Mouse (Mus musculus) MEL (cell line): ENCODE results near the gene Pim1. TPM values are rescaled to one million over a fixed set of nuclear protein-coding genes. Genes with fewer than 3 reads are reported as not detected.
A peak's percentile ranks its signal among the peaks of the same experiment; 100 is the strongest.

Experiments
- DNase-seq: peaks from one replicate; pipeline ENCODE4 v3.0.0; 2011; ENCODE audit warnings: low read depth, low spot score
- H3K27ac ChIP-seq: 2 replicates; pipeline ENCODE4 v1.5.1; 2012; ENCODE audit warnings: low read depth, mild to moderate bottlenecking, control low read depth, low read length, moderate library complexity; ENCODE audit not compliant: control insufficient read depth
- H3K27me3 ChIP-seq, 2 experiments: fragments of 150-350 bp in 1 of 2; sonication (generic) in 1 of 2; 2 replicates each; pipeline ENCODE4 v1.6.1; 2012; ENCODE audit warnings: low read length in 2 of 2, mild to moderate bottlenecking in 2 of 2, improper control_type of control experiment in 1 of 2, moderate library complexity in 1 of 2; ENCODE audit not compliant: insufficient read depth in 2 of 2, control insufficient read depth in 1 of 2
- H3K36me3 ChIP-seq, 2 experiments: 2 replicates each; pipeline ENCODE4 v1.6.1; 2012 to 2014; ENCODE audit warnings: low read length in 2 of 2, improper control_type of control experiment in 1 of 2, inconsistent platforms in 1 of 2, mild to moderate bottlenecking in 1 of 2; ENCODE audit not compliant: insufficient read depth in 2 of 2, control insufficient read depth in 1 of 2
- H3K4me1 ChIP-seq, 2 experiments: fragments of 150-350 bp in 1 of 2; sonication (generic) in 1 of 2; 2 replicates each; pipeline ENCODE4 v1.6.1; 2012; ENCODE audit warnings: low read length in 2 of 2, improper control_type of control experiment in 1 of 2, mild to moderate bottlenecking in 1 of 2; ENCODE audit not compliant: insufficient read depth in 2 of 2, control insufficient read depth in 1 of 2
- H3K4me3 ChIP-seq, 2 experiments: fragments of 150-350 bp in 1 of 2; sonication (generic) in 1 of 2; 2 replicates each; pipeline ENCODE4 v1.5.1; 2012; ENCODE audit warnings: low read depth in 2 of 2, low read length in 2 of 2, mild to moderate bottlenecking in 2 of 2, moderate library complexity in 2 of 2, control low read depth in 1 of 2, improper control_type of control experiment in 1 of 2; ENCODE audit not compliant: control insufficient read depth in 1 of 2, insufficient read depth in 1 of 2
- H3K79me2 ChIP-seq: 2 replicates; pipeline ENCODE4 v1.6.1; 2012; ENCODE audit warnings: mild to moderate bottlenecking, low read length, moderate library complexity; ENCODE audit not compliant: control insufficient read depth, poor library complexity, insufficient read depth
- H3K9ac ChIP-seq: 2 replicates; pipeline ENCODE4 v1.6.1; 2012; ENCODE audit warnings: low read depth, mild to moderate bottlenecking, control low read depth, low read length, moderate library complexity; ENCODE audit not compliant: control insufficient read depth, poor library complexity, severe bottlenecking
- H3K9me3 ChIP-seq: fragments of 150-350 bp; sonication (generic); replicated peaks from 2 replicates; pipeline ENCODE4 v1.6.1; 2012; ENCODE audit warnings: mild to moderate bottlenecking, low read length, improper control_type of control experiment, moderate library complexity; ENCODE audit not compliant: insufficient read depth
- CHD2 ChIP-seq: IDR thresholded peaks from 2 replicates; pipeline ENCODE4 v1.6.1; 2011; ENCODE audit warnings: low read length, improper control_type of control experiment
- CTCF ChIP-seq, 3 experiments: IDR thresholded peaks in 2 of 3; conservative IDR thresholded peaks in 1 of 3; 2 replicates each; pipeline ENCODE4 v1.5.1; 2011 to 2012; ENCODE audit warnings: low read length in 3 of 3, low read depth in 2 of 3, mild to moderate bottlenecking in 2 of 3, improper control_type of control experiment in 1 of 3, inconsistent platforms in 1 of 3, mixed read lengths in 1 of 3, moderate library complexity in 1 of 3; ENCODE audit not compliant: control insufficient read depth in 1 of 3, insufficient read depth in 1 of 3, poor library complexity in 1 of 3, severe bottlenecking in 1 of 3
- EP300 ChIP-seq, 2 experiments: IDR thresholded peaks; 2 replicates each; pipeline ENCODE4 v1.6.1; 2011; ENCODE audit warnings: improper control_type of control experiment in 2 of 2, low read length in 2 of 2, low read depth in 1 of 2, mild to moderate bottlenecking in 1 of 2
- ETS1 ChIP-seq: IDR thresholded peaks from 2 replicates; pipeline ENCODE4 v1.6.1; 2012; ENCODE audit warnings: low read depth, mild to moderate bottlenecking, inconsistent platforms, low read length, improper control_type of control experiment, moderate library complexity
- HCFC1 ChIP-seq: IDR thresholded peaks from 2 replicates; pipeline ENCODE4 v1.6.1; 2012; ENCODE audit warnings: low read depth, mild to moderate bottlenecking, inconsistent platforms, low read length, improper control_type of control experiment, moderate library complexity
- MAFK ChIP-seq: IDR thresholded peaks from 2 replicates; pipeline ENCODE4 v1.6.1; 2011; ENCODE audit warnings: low read depth, mild to moderate bottlenecking, low read length, improper control_type of control experiment, borderline replicate concordance
- MEF2A ChIP-seq: IDR thresholded peaks from 2 replicates; pipeline ENCODE4 v1.6.1; 2014; ENCODE audit warnings: low read depth, mild to moderate bottlenecking, inconsistent platforms, low read length, improper control_type of control experiment; ENCODE audit not compliant: poor library complexity, insufficient replicate concordance, severe bottlenecking; ENCODE audit errors: extremely low read depth
- MXI1 ChIP-seq: IDR thresholded peaks from 2 replicates; pipeline ENCODE4 v1.6.1; 2011; ENCODE audit warnings: mild to moderate bottlenecking, low read depth, low read length, improper control_type of control experiment
- MYC ChIP-seq: IDR thresholded peaks from 2 replicates; pipeline ENCODE4 v1.6.1; 2011; ENCODE audit warnings: low read depth, mild to moderate bottlenecking, low read length, improper control_type of control experiment, moderate library complexity
- NELFE ChIP-seq: IDR thresholded peaks from 2 replicates; pipeline ENCODE4 v1.6.1; 2011; ENCODE audit warnings: low read depth, low read length, improper control_type of control experiment
- NRF1 ChIP-seq: IDR thresholded peaks from 2 replicates; pipeline ENCODE4 v1.6.1; 2014; ENCODE audit warnings: low read depth, mild to moderate bottlenecking, inconsistent platforms, low read length, improper control_type of control experiment, moderate library complexity; ENCODE audit not compliant: poor library complexity, insufficient read depth, severe bottlenecking
- POLR2AphosphoS5 ChIP-seq: IDR thresholded peaks from 2 replicates; pipeline ENCODE4 v1.6.1; 2012; ENCODE audit warnings: low read depth, borderline replicate concordance, mild to moderate bottlenecking, inconsistent platforms, low read length, moderate library complexity, mixed read lengths
- RAD21 ChIP-seq: IDR thresholded peaks from 2 replicates; pipeline ENCODE4 v1.6.1; 2011; ENCODE audit warnings: mild to moderate bottlenecking, low read depth, low read length, improper control_type of control experiment
- SIN3A ChIP-seq: IDR thresholded peaks from 2 replicates; pipeline ENCODE4 v1.6.1; 2012; ENCODE audit warnings: low read length, improper control_type of control experiment, inconsistent platforms
- SMC3 ChIP-seq: IDR thresholded peaks from 2 replicates; pipeline ENCODE4 v1.6.1; 2011; ENCODE audit warnings: low read depth, low read length, improper control_type of control experiment
- TCF12 ChIP-seq: IDR thresholded peaks from 2 replicates; pipeline ENCODE4 v1.6.1; 2014; ENCODE audit warnings: low read depth, mild to moderate bottlenecking, inconsistent platforms, low read length, improper control_type of control experiment, moderate library complexity
- UBTF ChIP-seq: IDR thresholded peaks from 2 replicates; pipeline ENCODE4 v1.6.1; 2012; ENCODE audit warnings: low read depth, mild to moderate bottlenecking, inconsistent platforms, low read length, improper control_type of control experiment, moderate library complexity, borderline replicate concordance; ENCODE audit not compliant: insufficient read depth
- USF1 ChIP-seq: IDR thresholded peaks from 2 replicates; pipeline ENCODE4 v1.6.1; 2014; ENCODE audit warnings: low read depth, mild to moderate bottlenecking, inconsistent platforms, low read length, improper control_type of control experiment, moderate library complexity
- USF2 ChIP-seq, 2 experiments: IDR thresholded peaks; 2 replicates each; pipeline ENCODE4 v1.6.1; 2011 to 2012; ENCODE audit warnings: improper control_type of control experiment in 2 of 2, low read length in 2 of 2, borderline replicate concordance in 1 of 2, inconsistent platforms in 1 of 2, low read depth in 1 of 2, mild to moderate bottlenecking in 1 of 2; ENCODE audit not compliant: insufficient read depth in 1 of 2
- polyA plus RNA-seq, 2 experiments: library from polyadenylated mRNA; stranded (reverse) in 1 of 2; unstranded in 1 of 2; fragments of >175 nt in 1 of 2; fragments of >200 nt in 1 of 2; gene quantifications; 2 replicates each; pipeline versions ENCODE4 v1.2.1 to v1.2.4; 2012; ENCODE audit warnings: low replicate concordance in 2 of 2, low read depth in 1 of 2; ENCODE audit not compliant: insufficient read length in 2 of 2, insufficient read depth in 1 of 2, missing spikeins in 1 of 2
- total RNA-seq: library from RNA; depleted of rRNA; stranded (reverse); fragments of 300-350 nt; gene quantifications from 2 replicates; pipeline ENCODE4 v1.2.3, GENCODE M21; 2012

Pim1 gene
- total and polyA plus RNA-seq, 3 experiments, result 30.6 to 52.1 TPM; not detected in 1

GRCm38 (mm10) chr17:29528568-29529187 is 38.1 kb downstream of the Pim1 start (continued):
- no peak for TF ChIP-seq EP300 (IDR thresholded peaks at IDR 0.05; ENCODE audit: low read depth in 1 of 2, low read length in 2 of 2)
- TF ChIP-seq RAD21, result peak; percentile 77
- no peak for TF ChIP-seq MXI1
- TF ChIP-seq USF1, result no peak
- peak; percentile 50 for TF ChIP-seq SMC3
- TF ChIP-seq MEF2A, result no peak
- no peak for TF ChIP-seq MAFK
- TF ChIP-seq UBTF, result no peak

DNA sequence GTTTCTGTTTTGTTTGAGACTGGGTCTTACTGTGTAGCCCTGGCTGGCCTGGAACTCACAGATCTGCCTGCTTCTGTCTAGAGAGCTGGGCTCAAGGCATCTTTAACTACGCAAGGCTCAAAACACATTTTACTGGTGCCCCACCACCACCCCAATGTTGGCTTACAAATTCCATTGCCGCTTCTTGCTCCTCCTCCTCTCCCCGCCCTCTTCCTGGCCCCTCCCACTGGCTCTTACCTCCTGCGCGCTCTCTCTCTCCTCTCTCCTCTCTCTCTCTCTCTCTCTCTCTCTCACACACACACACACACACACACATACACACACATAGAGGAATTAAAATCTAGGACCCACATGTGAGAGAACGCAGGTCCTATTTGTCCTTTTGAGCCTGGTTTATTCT is 40.0 kb downstream of the Pim1 start:
- Histone ChIP-seq H3K27ac (no peak overlapping the region), H3K27me3 (no peaks in the 10 kb centered on the region), H3K4me1 (peaks cover 3 to 23% of the 10 kb centered on the region in 2 experiments; a peak in 3 of 4 replicates), H3K79me2 (no peaks in the 10 kb centered on the region), H3K9me3 (no peaks in the 10 kb centered on the region), H3K4me3 (peak overlapping the region in 1 of 2 experiments; percentile 9; a peak in 1 of 4 replicates), H3K9ac (no peak overlapping the region), H3K36me3 (peaks cover 0 to 13% of the 10 kb centered on the region in 2 experiments; a peak in 2 of 4 replicates)
- peak; percentile 41 for DNase-seq
- TF ChIP-seq TCF12, result no peak
- TF ChIP-seq MAFK, result no peak
- no peak for TF ChIP-seq HCFC1
- no peak for TF ChIP-seq NRF1
- TF ChIP-seq NELFE, result no peak
- TF ChIP-seq ETS1, result no peak
- TF ChIP-seq CHD2, result no peak
- TF ChIP-seq MYC, result no peak

DNA sequence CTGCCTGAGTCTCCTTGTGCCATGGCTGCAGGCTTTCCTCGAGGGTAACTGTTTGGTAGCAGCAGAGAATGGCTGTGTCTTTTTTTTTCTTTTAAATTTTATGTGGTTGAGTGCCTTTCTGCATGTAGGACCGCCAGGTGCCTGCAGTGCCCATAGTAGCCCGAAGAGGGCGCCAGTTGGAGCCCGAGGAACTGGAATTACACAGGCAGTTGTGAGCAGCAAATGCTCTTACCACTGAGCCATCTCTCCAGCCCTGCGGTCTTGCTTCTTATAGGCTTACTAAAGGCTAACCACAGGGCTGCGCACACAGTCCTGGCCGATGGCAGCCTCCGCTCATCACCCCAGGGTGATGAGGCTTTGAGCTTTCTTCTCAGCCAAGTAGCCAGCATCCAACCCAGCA is 40.7 kb downstream of the Pim1 start:
- H3K9ac ChIP-seq, result peak overlapping the region; percentile 59; the same call in 1 of the 2 replicates

More for the DNA sequence above, 40.7 kb downstream of the Pim1 start:
- TF ChIP-seq POLR2AphosphoS5 (no peak), SIN3A (no peak), EP300 (IDR thresholded peaks at IDR 0.05; ENCODE audit: low read depth in 1 of 2, low read length in 2 of 2) (no peak), SMC3 (peak; percentile 24; the same call in 1 of the 2 replicates), MEF2A (no peak), CTCF (IDR thresholded peaks at IDR 0.05 in 2 of 3, conservative IDR thresholded peaks at IDR 0.05 in 1 of 3; ENCODE audit: control insufficient read depth in 1 of 3, insufficient read depth in 1 of 3, low read depth in 2 of 3, low read length in 3 of 3, poor library complexity in 1 of 3, severe bottlenecking in 1 of 3) (peak; percentile 47 to 67 (median 58)), USF2 (IDR thresholded peaks at IDR 0.05; ENCODE audit: borderline replicate concordance in 1 of 2, insufficient read depth in 1 of 2, low read depth in 1 of 2, low read length in 2 of 2) (no peak)
- Histone ChIP-seq H3K9me3 (no peaks in the 10 kb centered on the region), H3K36me3 (peaks cover 0 to 13% of the 10 kb centered on the region in 2 experiments; a peak in 2 of 4 replicates), H3K79me2 (no peaks in the 10 kb centered on the region), H3K27ac (peak overlapping the region; percentile 82), H3K4me3 (peak overlapping the region in 1 of 2 experiments; percentile 42; a peak in 2 of 4 replicates), H3K27me3 (no peaks in the 10 kb centered on the region), H3K4me1 (peaks cover 3 to 23% of the 10 kb centered on the region in 2 experiments; a peak in 3 of 4 replicates)
- peak; percentile 57 for DNase-seq
